Mouse (Mus musculus): Measurements from ENCODE around the gene Sdk2. TPM values are rescaled to one million over a fixed set of nuclear protein-coding genes. Genes with fewer than 3 reads are reported as not detected.

Gene Sdk2
- polyA plus RNA-seq, 1 experiment from 2014 or later, result 0.35 TPM

- Histone ChIP-seq H3K4me2 (ENCODE audit: low read depth, low read length) (no peak overlapping the region), H3K9ac (ENCODE audit: low read depth, low read length) (no peak overlapping the region), H3K36me3 (ENCODE audit: control insufficient read depth, insufficient read depth) (no peaks in the 10 kb centered on the region), H3K27ac (ENCODE audit: low read length) (no peak overlapping the region), H3K4me1 (ENCODE audit: control insufficient read depth, low read depth, low read length) (no peaks in the 10 kb centered on the region), H3K9me3 (replicated peaks; ENCODE audit: control insufficient read depth, low read length) (no peaks in the 10 kb centered on the region), H3K27me3 (ENCODE audit: control insufficient read depth, insufficient read depth, low read depth, low read length) (no peaks in the 10 kb centered on the region), H3K4me3 (ENCODE audit: low read depth, low read length) (no peak overlapping the region)
- ATAC-seq (ENCODE audit: low read depth), result no peak
- 71% methylated on average over 10 of the region's 10 CpGs for WGBS (ENCODE audit: insufficient replicate concordance)
These were observed 35.4 kb downstream of the Sdk2 start for GRCm38 (mm10) chr11:114031491-114031890.

GRCm38 (mm10) chr11:114030214-114030613 is 36.6 kb downstream of the Sdk2 start:
- Histone ChIP-seq H3K4me1 (ENCODE audit: control insufficient read depth, low read depth, low read length) (no peaks in the 10 kb centered on the region), H3K4me2 (ENCODE audit: low read depth, low read length) (no peak overlapping the region), H3K36me3 (ENCODE audit: control insufficient read depth, insufficient read depth) (no peaks in the 10 kb centered on the region), H3K9me3 (replicated peaks; ENCODE audit: control insufficient read depth, low read length) (no peaks in the 10 kb centered on the region), H3K27me3 (ENCODE audit: control insufficient read depth, insufficient read depth, low read depth, low read length) (no peaks in the 10 kb centered on the region), H3K4me3 (ENCODE audit: low read depth, low read length) (no peak overlapping the region), H3K9ac (ENCODE audit: low read depth, low read length) (no peak overlapping the region), H3K27ac (ENCODE audit: low read length) (no peak overlapping the region)
- no peak for ATAC-seq (ENCODE audit: low read depth)
- 59% methylated on average over 7 of the region's 7 CpGs for WGBS (ENCODE audit: insufficient replicate concordance)

- Histone ChIP-seq H3K36me3 (ENCODE audit: control insufficient read depth, insufficient read depth) (no peaks in the 10 kb centered on the region), H3K4me2 (ENCODE audit: low read depth, low read length) (no peak overlapping the region), H3K9ac (ENCODE audit: low read depth, low read length) (no peak overlapping the region), H3K9me3 (replicated peaks; ENCODE audit: control insufficient read depth, low read length) (no peaks in the 10 kb centered on the region), H3K4me1 (ENCODE audit: control insufficient read depth, low read depth, low read length) (no peaks in the 10 kb centered on the region), H3K27me3 (ENCODE audit: control insufficient read depth, insufficient read depth, low read depth, low read length) (no peaks in the 10 kb centered on the region), H3K4me3 (ENCODE audit: low read depth, low read length) (no peak overlapping the region), H3K27ac (ENCODE audit: low read length) (no peak overlapping the region)
- WGBS (ENCODE audit: insufficient replicate concordance), result 54% methylated on average over 6 of the region's 6 CpGs
- no peak for ATAC-seq (ENCODE audit: low read depth)
These were observed 38.3 kb downstream of the Sdk2 start for GRCm38 (mm10) chr11:114028512-114028911.

GRCm38 (mm10) chr11:114028021-114028420 is 38.8 kb downstream of the Sdk2 start:
- WGBS (ENCODE audit: insufficient replicate concordance), result 52% methylated on average over 6 of the region's 6 CpGs
- no peak overlapping the region for H3K4me2 ChIP-seq (ENCODE audit: low read depth, low read length)
- H3K9ac ChIP-seq (ENCODE audit: low read depth, low read length), result no peak overlapping the region
- no peaks in the 10 kb centered on the region for H3K27me3 ChIP-seq (ENCODE audit: control insufficient read depth, insufficient read depth, low read depth, low read length)
- no peak overlapping the region for H3K27ac ChIP-seq (ENCODE audit: low read length)
- H3K4me1 ChIP-seq (ENCODE audit: control insufficient read depth, low read depth, low read length), result no peaks in the 10 kb centered on the region
- H3K9me3 ChIP-seq (replicated peaks; ENCODE audit: control insufficient read depth, low read length), result no peaks in the 10 kb centered on the region
- ATAC-seq (ENCODE audit: low read depth), result no peak
- no peak overlapping the region for H3K4me3 ChIP-seq (ENCODE audit: low read depth, low read length)
- H3K36me3 ChIP-seq (ENCODE audit: control insufficient read depth, insufficient read depth), result no peaks in the 10 kb centered on the region

- ATAC-seq (ENCODE audit: low read depth), result no peak
- Histone ChIP-seq H3K27ac (ENCODE audit: low read length) (no peak overlapping the region), H3K27me3 (ENCODE audit: control insufficient read depth, insufficient read depth, low read depth, low read length) (no peaks in the 10 kb centered on the region), H3K4me3 (ENCODE audit: low read depth, low read length) (no peak overlapping the region), H3K4me2 (ENCODE audit: low read depth, low read length) (no peak overlapping the region), H3K9ac (ENCODE audit: low read depth, low read length) (no peak overlapping the region), H3K9me3 (replicated peaks; ENCODE audit: control insufficient read depth, low read length) (no peaks in the 10 kb centered on the region), H3K36me3 (ENCODE audit: control insufficient read depth, insufficient read depth) (no peaks in the 10 kb centered on the region), H3K4me1 (ENCODE audit: control insufficient read depth, low read depth, low read length) (no peaks in the 10 kb centered on the region)
- 65% methylated on average over 2 of the region's 2 CpGs for WGBS (ENCODE audit: insufficient replicate concordance)
These were observed 41.8 kb downstream of the Sdk2 start for GRCm38 (mm10) chr11:114025056-114025455.

- WGBS (ENCODE audit: insufficient replicate concordance), result 26% methylated on average over 1 of the region's 1 CpGs
- no peak for ATAC-seq (ENCODE audit: low read depth)
- H3K4me2 ChIP-seq (ENCODE audit: low read depth, low read length), result no peak overlapping the region
- H3K36me3 ChIP-seq (ENCODE audit: control insufficient read depth, insufficient read depth), result no peaks in the 10 kb centered on the region
- no peak overlapping the region for H3K4me3 ChIP-seq (ENCODE audit: low read depth, low read length)
- no peaks in the 10 kb centered on the region for H3K4me1 ChIP-seq (ENCODE audit: control insufficient read depth, low read depth, low read length)
- H3K27me3 ChIP-seq (ENCODE audit: control insufficient read depth, insufficient read depth, low read depth, low read length), result no peaks in the 10 kb centered on the region
- no peak overlapping the region for H3K27ac ChIP-seq (ENCODE audit: low read length)
- no peaks in the 10 kb centered on the region for H3K9me3 ChIP-seq (replicated peaks; ENCODE audit: control insufficient read depth, low read length)
- H3K9ac ChIP-seq (ENCODE audit: low read depth, low read length), result no peak overlapping the region
These were observed 42.9 kb downstream of the Sdk2 start for GRCm38 (mm10) chr11:114023965-114024364.

- no peak overlapping the region for H3K4me3 ChIP-seq (ENCODE audit: low read depth, low read length)
- no peaks in the 10 kb centered on the region for H3K4me1 ChIP-seq (ENCODE audit: control insufficient read depth, low read depth, low read length)
- WGBS (ENCODE audit: insufficient replicate concordance), result 62% methylated on average over 4 of the region's 4 CpGs
- no peak for ATAC-seq (ENCODE audit: low read depth)
- no peaks in the 10 kb centered on the region for H3K27me3 ChIP-seq (ENCODE audit: control insufficient read depth, insufficient read depth, low read depth, low read length)
- H3K4me2 ChIP-seq (ENCODE audit: low read depth, low read length), result no peak overlapping the region
- no peak overlapping the region for H3K27ac ChIP-seq (ENCODE audit: low read length)
- H3K9me3 ChIP-seq (replicated peaks; ENCODE audit: control insufficient read depth, low read length), result no peaks in the 10 kb centered on the region
- H3K36me3 ChIP-seq (ENCODE audit: control insufficient read depth, insufficient read depth), result no peaks in the 10 kb centered on the region
- H3K9ac ChIP-seq (ENCODE audit: low read depth, low read length), result no peak overlapping the region
These were observed 44.7 kb downstream of the Sdk2 start for GRCm38 (mm10) chr11:114022166-114022565.

GRCm38 (mm10) chr11:114019087-114019486 is 47.8 kb downstream of the Sdk2 start:
- WGBS (ENCODE audit: insufficient replicate concordance), result 46% methylated on average over 11 of the region's 11 CpGs
- H3K4me2 ChIP-seq (ENCODE audit: low read depth, low read length), result no peak overlapping the region
- no peak overlapping the region for H3K9ac ChIP-seq (ENCODE audit: low read depth, low read length)
- no peak overlapping the region for H3K4me3 ChIP-seq (ENCODE audit: low read depth, low read length)
- no peaks in the 10 kb centered on the region for H3K9me3 ChIP-seq (replicated peaks; ENCODE audit: control insufficient read depth, low read length)
- no peak overlapping the region for H3K27ac ChIP-seq (ENCODE audit: low read length)
- H3K36me3 ChIP-seq (ENCODE audit: control insufficient read depth, insufficient read depth), result no peaks in the 10 kb centered on the region
- no peak for ATAC-seq (ENCODE audit: low read depth)
- H3K4me1 ChIP-seq (ENCODE audit: control insufficient read depth, low read depth, low read length), result no peaks in the 10 kb centered on the region
- no peaks in the 10 kb centered on the region for H3K27me3 ChIP-seq (ENCODE audit: control insufficient read depth, insufficient read depth, low read depth, low read length)

- no peaks in the 10 kb centered on the region for H3K9me3 ChIP-seq (replicated peaks; ENCODE audit: control insufficient read depth, low read length)
- H3K36me3 ChIP-seq (ENCODE audit: control insufficient read depth, insufficient read depth), result no peaks in the 10 kb centered on the region
- H3K9ac ChIP-seq (ENCODE audit: low read depth, low read length), result no peak overlapping the region
- ATAC-seq (ENCODE audit: low read depth), result no peak
- no peak overlapping the region for H3K4me2 ChIP-seq (ENCODE audit: low read depth, low read length)
- no peaks in the 10 kb centered on the region for H3K4me1 ChIP-seq (ENCODE audit: control insufficient read depth, low read depth, low read length)
- no peak overlapping the region for H3K4me3 ChIP-seq (ENCODE audit: low read depth, low read length)
- 53% methylated on average over 14 of the region's 14 CpGs for WGBS (ENCODE audit: insufficient replicate concordance)
- no peak overlapping the region for H3K27ac ChIP-seq (ENCODE audit: low read length)
- no peaks in the 10 kb centered on the region for H3K27me3 ChIP-seq (ENCODE audit: control insufficient read depth, insufficient read depth, low read depth, low read length)
These were observed 49.9 kb downstream of the Sdk2 start for GRCm38 (mm10) chr11:114016889-114017392.

All from liver, embryonic 16.5 days (tissue).